Mouse (Mus musculus): Measurements from ENCODE around the gene Fgfrl1. TPM values are rescaled to one million over a fixed set of nuclear protein-coding genes. Genes with fewer than 3 reads are reported as not detected.

Gene Fgfrl1
- total and polyA plus RNA-seq, 3 experiments, result 17.6 to 36.5 (median 21.6) TPM

GRCm38 (mm10) chr5:108696542-108696941 lies 4.4 kb downstream of the Fgfrl1 start:
- H3K27ac ChIP-seq, result no peak overlapping the region
- H3K27me3 ChIP-seq (ENCODE audit: control insufficient read depth, insufficient read depth, low read length), result no peaks in the 10 kb centered on the region
- no peaks in the 10 kb centered on the region for H3K36me3 ChIP-seq (ENCODE audit: control insufficient read depth, insufficient read depth, low read length)
- H3K4me1 ChIP-seq (ENCODE audit: control insufficient read depth, insufficient read depth, low read length), result peaks cover 5% of the 10 kb centered on the region
- no peaks in the 10 kb centered on the region for H3K79me2 ChIP-seq (replicated peaks; ENCODE audit: control insufficient read depth, insufficient read depth, low read length)
- intact Hi-C loops (cut with DNase I), result no loop called here
- H3K9ac ChIP-seq (ENCODE audit: low read depth, low read length), result no peak overlapping the region
- H3K4me3 ChIP-seq, result no peak overlapping the region
- DNase-seq, result no peak
- 76% methylated on average over 3 of the region's 3 CpGs for WGBS
- no peak for TF ChIP-seq CTCF (IDR thresholded peaks at IDR 0.05)
- no peak for TF ChIP-seq POLR2A (IDR thresholded peaks at IDR 0.05; ENCODE audit: insufficient read depth, low read depth, low read length)
- TF ChIP-seq EP300 (IDR thresholded peaks at IDR 0.05; ENCODE audit: insufficient read depth, low read depth, low read length), result no peak

DNA sequence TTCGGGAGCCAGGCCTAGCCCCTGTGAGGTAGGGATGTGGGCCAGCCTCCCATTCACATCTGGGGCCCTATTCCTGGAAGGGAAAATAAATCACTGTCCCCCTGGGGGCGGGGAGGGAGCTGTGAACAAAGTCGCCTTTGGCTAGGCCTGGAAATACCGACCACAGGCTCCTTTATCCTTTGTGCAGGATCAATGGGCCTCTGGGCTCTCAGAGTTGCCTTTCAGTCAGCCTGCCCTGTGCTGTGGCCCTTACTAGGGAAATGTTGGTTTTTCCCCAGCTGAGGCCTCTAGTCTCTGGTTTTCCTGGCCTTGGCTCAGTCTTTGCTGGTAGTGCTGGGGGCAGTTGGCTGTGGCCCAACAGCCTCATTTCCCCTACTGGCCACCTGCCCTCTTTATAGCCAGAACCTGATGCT lies 5.2 kb downstream of the Fgfrl1 start:
- no peak overlapping the region for H3K4me3 ChIP-seq
- H3K27ac ChIP-seq, result no peak overlapping the region
- H3K4me1 ChIP-seq (ENCODE audit: control insufficient read depth, insufficient read depth, low read length), result peaks cover 5% of the 10 kb centered on the region
- no peak overlapping the region for H3K9ac ChIP-seq (ENCODE audit: low read depth, low read length)
- WGBS, result 66% methylated on average over 4 of the region's 4 CpGs
- DNase-seq, result no peak
- no peak for TF ChIP-seq CTCF (IDR thresholded peaks at IDR 0.05)
- TF ChIP-seq EP300 (IDR thresholded peaks at IDR 0.05; ENCODE audit: insufficient read depth, low read depth, low read length), result no peak
- no peak for TF ChIP-seq POLR2A (IDR thresholded peaks at IDR 0.05; ENCODE audit: insufficient read depth, low read depth, low read length)
- intact Hi-C loops (cut with DNase I), result no loop called here
- H3K79me2 ChIP-seq (replicated peaks; ENCODE audit: control insufficient read depth, insufficient read depth, low read length), result no peaks in the 10 kb centered on the region
- H3K36me3 ChIP-seq (ENCODE audit: control insufficient read depth, insufficient read depth, low read length), result no peaks in the 10 kb centered on the region
- no peaks in the 10 kb centered on the region for H3K27me3 ChIP-seq (ENCODE audit: control insufficient read depth, insufficient read depth, low read length)

- intact Hi-C loops (cut with DNase I), result no loop called here
- 59% methylated on average over 3 of the region's 3 CpGs for WGBS
- DNase-seq, result no peak
- TF ChIP-seq EP300 (IDR thresholded peaks at IDR 0.05; ENCODE audit: insufficient read depth, low read depth, low read length) (no peak), CTCF (IDR thresholded peaks at IDR 0.05) (no peak), POLR2A (IDR thresholded peaks at IDR 0.05; ENCODE audit: insufficient read depth, low read depth, low read length) (no peak)
- H3K79me2 ChIP-seq (replicated peaks; ENCODE audit: control insufficient read depth, insufficient read depth, low read length), result no peaks in the 10 kb centered on the region
- no peaks in the 10 kb centered on the region; the same call in 1 of the 2 replicates for H3K4me1 ChIP-seq (ENCODE audit: control insufficient read depth, insufficient read depth, low read length)
- H3K27ac ChIP-seq, result no peak overlapping the region
- no peaks in the 10 kb centered on the region for H3K36me3 ChIP-seq (ENCODE audit: control insufficient read depth, insufficient read depth, low read length)
- no peak overlapping the region for H3K4me3 ChIP-seq
- no peaks in the 10 kb centered on the region for H3K27me3 ChIP-seq (ENCODE audit: control insufficient read depth, insufficient read depth, low read length)
- H3K9ac ChIP-seq (ENCODE audit: low read depth, low read length), result no peak overlapping the region
Measured at GRCm38 (mm10) chr5:108700346-108700745, 8.2 kb downstream of the Fgfrl1 start.

DNA sequence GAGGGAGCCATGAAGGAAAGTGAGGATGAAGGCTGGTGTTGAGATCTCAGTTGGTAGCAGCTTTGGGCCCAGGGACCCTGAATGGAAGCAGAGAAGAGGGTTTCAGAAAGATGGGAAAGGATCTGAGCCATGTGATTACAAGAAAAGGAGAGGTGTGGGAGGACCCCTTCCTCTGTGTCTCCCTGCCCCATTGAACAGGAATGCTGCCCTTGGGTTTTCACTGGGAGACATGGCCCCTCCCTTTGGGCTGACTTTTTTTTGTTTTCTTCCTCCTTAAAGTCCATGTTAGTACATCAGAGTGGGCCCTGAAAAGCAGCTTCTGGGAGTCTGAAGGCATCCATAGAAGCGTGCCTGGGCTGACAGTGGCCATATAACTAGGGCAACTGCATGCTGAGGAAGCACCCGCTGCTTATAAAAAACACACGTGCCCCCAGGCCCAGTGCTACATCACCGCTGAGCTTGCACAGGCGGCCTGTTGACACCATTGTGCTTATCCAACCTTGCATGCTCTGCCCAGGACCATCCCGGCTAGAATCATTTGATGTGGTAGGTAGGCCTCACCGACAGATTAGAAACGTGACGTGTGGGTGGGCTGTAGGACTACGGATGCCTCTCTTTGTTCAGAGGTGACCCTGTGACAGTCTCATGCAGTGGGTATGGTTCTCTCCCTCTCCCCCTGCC lies 9.3 kb downstream of the Fgfrl1 start:
- Histone ChIP-seq H3K27me3 (ENCODE audit: control insufficient read depth, insufficient read depth, low read length) (no peaks in the 10 kb centered on the region), H3K9ac (ENCODE audit: low read depth, low read length) (no peak overlapping the region), H3K4me3 (no peak overlapping the region), H3K27ac (no peak overlapping the region), H3K4me1 (ENCODE audit: control insufficient read depth, insufficient read depth, low read length) (no peaks in the 10 kb centered on the region; the same call in 1 of the 2 replicates), H3K79me2 (replicated peaks; ENCODE audit: control insufficient read depth, insufficient read depth, low read length) (no peaks in the 10 kb centered on the region), H3K36me3 (ENCODE audit: control insufficient read depth, insufficient read depth, low read length) (no peaks in the 10 kb centered on the region)
- intact Hi-C loops (cut with DNase I), result no loop called here
- WGBS, result 79% methylated on average over 10 of the region's 10 CpGs
- no peak for TF ChIP-seq CTCF (IDR thresholded peaks at IDR 0.05)
- no peak for TF ChIP-seq EP300 (IDR thresholded peaks at IDR 0.05; ENCODE audit: insufficient read depth, low read depth, low read length)
- no peak for TF ChIP-seq POLR2A (IDR thresholded peaks at IDR 0.05; ENCODE audit: insufficient read depth, low read depth, low read length)
- DNase-seq, result no peak

DNA sequence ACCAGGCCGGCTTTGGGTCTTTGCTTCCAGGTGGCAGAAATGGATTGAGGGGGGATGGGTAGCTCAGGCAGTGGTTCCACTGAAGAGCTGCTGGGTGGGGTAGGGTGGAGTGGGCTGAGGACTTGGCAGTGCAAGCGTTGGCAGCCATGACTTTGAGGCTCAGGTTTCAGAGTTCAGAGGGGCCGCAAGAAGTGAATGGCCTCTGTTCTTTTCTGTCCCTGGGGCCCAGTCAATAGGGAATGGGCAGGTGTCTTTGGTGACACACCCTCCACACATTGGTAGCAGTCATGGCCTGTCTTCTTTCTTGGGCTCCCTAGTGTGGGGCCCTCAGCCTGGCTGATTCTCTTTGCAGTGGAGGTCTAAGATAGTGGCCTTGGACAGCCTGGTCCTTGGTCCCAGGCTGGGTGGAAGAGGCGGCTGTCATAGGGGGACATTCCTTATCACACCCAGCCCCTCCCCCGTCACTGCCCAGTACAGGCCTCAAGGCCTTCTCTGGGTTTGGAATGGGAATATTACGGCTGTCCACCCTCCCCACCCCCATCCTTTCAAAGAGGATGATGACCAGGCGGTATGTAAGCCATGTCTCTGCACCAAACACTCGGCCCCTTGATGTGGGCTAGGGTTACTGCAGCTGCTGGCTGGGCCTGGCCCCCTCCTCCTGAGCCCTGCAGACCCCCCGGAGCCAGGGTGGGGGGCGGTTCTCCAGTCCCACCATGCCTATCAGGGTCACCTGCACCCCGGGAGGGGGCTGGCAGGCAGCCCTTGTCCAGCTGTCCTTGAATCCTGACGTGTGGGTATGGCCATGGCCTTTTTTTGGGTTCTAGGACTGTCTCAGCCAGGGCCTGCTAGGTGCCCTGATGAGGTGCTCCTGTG lies 11.8 kb downstream of the Fgfrl1 start:
- Histone ChIP-seq H3K36me3 (ENCODE audit: control insufficient read depth, insufficient read depth, low read length) (no peaks in the 10 kb centered on the region), H3K4me3 (no peak overlapping the region), H3K4me1 (ENCODE audit: control insufficient read depth, insufficient read depth, low read length) (no peaks in the 10 kb centered on the region; the same call in 1 of the 2 replicates), H3K9ac (ENCODE audit: low read depth, low read length) (no peak overlapping the region), H3K27ac (no peak overlapping the region), H3K79me2 (replicated peaks; ENCODE audit: control insufficient read depth, insufficient read depth, low read length) (no peaks in the 10 kb centered on the region), H3K27me3 (ENCODE audit: control insufficient read depth, insufficient read depth, low read length) (no peaks in the 10 kb centered on the region)
- TF ChIP-seq EP300 (IDR thresholded peaks at IDR 0.05; ENCODE audit: insufficient read depth, low read depth, low read length), result no peak
- no peak for TF ChIP-seq POLR2A (IDR thresholded peaks at IDR 0.05; ENCODE audit: insufficient read depth, low read depth, low read length)
- TF ChIP-seq CTCF (IDR thresholded peaks at IDR 0.05), result no peak
- no peak for DNase-seq
- 81% methylated on average over 12 of the region's 12 CpGs for WGBS
- intact Hi-C loops (cut with DNase I), result no loop called here

DNA sequence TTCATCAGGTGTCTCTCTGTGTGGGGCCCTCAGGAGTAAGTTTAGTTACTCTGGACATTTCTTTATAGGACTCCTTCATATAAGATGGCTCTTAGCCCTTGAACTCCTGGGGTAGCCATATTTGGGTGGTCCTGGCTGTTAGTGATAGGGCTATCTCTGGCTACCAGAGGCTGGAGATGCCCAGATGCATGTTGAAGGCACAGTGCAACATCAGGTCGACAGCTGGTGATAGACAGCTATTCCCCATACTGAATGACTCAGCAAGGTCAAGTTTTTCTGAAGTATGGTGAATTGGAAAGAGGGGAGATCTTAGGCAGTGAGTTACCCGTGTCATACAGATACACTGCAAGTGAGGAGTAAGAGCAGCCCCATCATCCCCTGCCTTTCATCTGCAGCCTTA lies 15.6 kb downstream of the Fgfrl1 start:
- Histone ChIP-seq H3K4me3 (no peak overlapping the region), H3K36me3 (ENCODE audit: control insufficient read depth, insufficient read depth, low read length) (no peaks in the 10 kb centered on the region), H3K9ac (ENCODE audit: low read depth, low read length) (no peak overlapping the region), H3K27ac (no peak overlapping the region), H3K4me1 (ENCODE audit: control insufficient read depth, insufficient read depth, low read length) (no peaks in the 10 kb centered on the region), H3K79me2 (replicated peaks; ENCODE audit: control insufficient read depth, insufficient read depth, low read length) (no peaks in the 10 kb centered on the region), H3K27me3 (ENCODE audit: control insufficient read depth, insufficient read depth, low read length) (no peaks in the 10 kb centered on the region)
- no peak for TF ChIP-seq POLR2A (IDR thresholded peaks at IDR 0.05; ENCODE audit: insufficient read depth, low read depth, low read length)
- TF ChIP-seq CTCF (IDR thresholded peaks at IDR 0.05), result no peak
- TF ChIP-seq EP300 (IDR thresholded peaks at IDR 0.05; ENCODE audit: insufficient read depth, low read depth, low read length), result no peak
- no peak for DNase-seq
- intact Hi-C loops (cut with DNase I), result no loop called here
- WGBS, result 75% methylated on average over 2 of the region's 2 CpGs

Measured in heart, adult 2 months (tissue).